Mouse (Mus musculus): ENCODE measurements at regions not wholly inside any gene's neighbourhood (a gene's known extent, or its start where the extent isn't known, plus 50 kb on each side); places are given as distances from the start of the nearest gene placed in this dataset.

DNA sequence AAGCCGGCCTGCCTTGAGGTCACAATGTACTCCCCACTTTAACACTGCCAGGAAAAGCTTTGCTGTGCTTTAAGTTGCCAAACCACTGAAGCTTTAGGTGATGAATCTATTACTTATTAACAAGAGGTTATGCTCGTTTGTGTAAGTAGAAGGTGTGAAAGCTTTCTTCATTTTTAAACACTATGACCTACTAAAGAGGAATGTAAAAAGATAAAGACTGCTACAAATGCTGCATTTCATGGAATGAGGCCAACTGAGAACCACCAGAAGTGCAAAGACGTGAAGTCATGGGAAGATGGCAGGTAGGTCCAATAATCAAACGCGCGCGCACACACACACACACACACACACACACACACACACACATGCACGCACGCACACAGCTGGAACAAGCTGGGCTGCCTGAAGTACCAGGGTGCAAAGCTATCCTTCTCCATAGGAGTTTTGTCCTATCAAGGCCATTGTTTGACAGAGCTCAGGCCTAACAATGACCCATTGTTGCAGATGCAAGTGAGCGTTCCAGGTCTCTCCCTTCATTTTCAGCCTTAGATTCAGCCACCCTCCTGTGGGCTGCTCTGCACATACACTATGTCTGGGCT is 85.3 kb upstream of the Gm37988 start:
- no peak for DNase-seq (ENCODE audit: low spot score)
- no peak for ATAC-seq
- no peaks in the 10 kb centered on the region for H3K36me3 ChIP-seq (ENCODE audit: insufficient read depth, low read length)
- no peak overlapping the region for H3K27ac ChIP-seq
- no peak overlapping the region for H3K9ac ChIP-seq (replicated peaks; ENCODE audit: low read length)
- no peaks in the 10 kb centered on the region for H3K4me1 ChIP-seq (ENCODE audit: insufficient read depth, low read length)
- H3K4me3 ChIP-seq (ENCODE audit: low read length), result no peak overlapping the region
- H3K27me3 ChIP-seq (ENCODE audit: insufficient read depth, low read length), result no peaks in the 10 kb centered on the region
- WGBS, result 85% methylated on average over 10 of the region's 10 CpGs
- H3K9me3 ChIP-seq (ENCODE audit: low read length), result no peaks in the 10 kb centered on the region
- no peak for TF ChIP-seq CTCF (IDR thresholded peaks at IDR 0.05; ENCODE audit: low read depth)
- H3K4me2 ChIP-seq (ENCODE audit: low read depth, low read length), result no peak overlapping the region
